In the genomic region with DNA sequence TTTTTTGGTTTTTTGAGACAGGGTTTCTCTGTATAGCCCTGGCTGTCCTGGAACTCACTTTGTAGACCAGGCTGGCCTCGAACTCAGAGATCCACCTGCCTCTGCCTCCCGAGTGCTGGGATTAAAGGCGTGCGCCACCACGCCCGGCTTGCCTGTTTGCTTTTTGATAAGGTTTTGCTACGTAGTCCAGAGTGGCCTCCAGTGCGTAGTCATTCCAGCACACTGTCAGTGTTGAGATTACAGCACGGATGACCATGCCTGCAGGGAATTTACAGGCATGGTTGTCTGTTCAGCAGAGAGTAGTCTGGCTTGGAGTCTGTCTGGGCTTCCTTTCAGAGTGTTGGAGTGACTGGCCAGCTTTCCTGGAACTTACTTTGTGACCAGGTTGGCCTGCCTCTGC, we compare ENCODE assay signal across 26 mouse cellular contexts. TPM values are rescaled to one million over a fixed set of nuclear protein-coding genes. Genes with fewer than 3 reads are reported as not detected.
"Had no signal": no experiment of that assay in that cellular context is flagged by ENCODE, and none has a peak within 500 bp of the region (broad histone marks: within the 10 kb centered on the region; RNA-seq: fewer than 3 reads in every experiment).

No protein-coding gene starts in this region.

RNA-seq across cellular contexts. Expression of gene Gm5129, which starts 44.0 kb away (rescaled TPM):
- total RNA-seq: gastrocnemius, adult 8-10 months; gastrocnemius, postnatal 14 days; gastrocnemius, postnatal 36 days; heart, adult 2 months; heart, postnatal 10 days; heart, postnatal 25 days; heart, postnatal 4 days; layer of hippocampus, adult 2 months; layer of hippocampus, postnatal 10 days; layer of hippocampus, postnatal 25 days; left cerebral cortex, postnatal 14 days; left cerebral cortex, postnatal 36 days; liver, adult 2 months had no signal
- polyA plus RNA-seq: heart, adult 2 months; heart, embryonic 11.5 days; heart, embryonic 13.5 days; heart, embryonic 15.5 days; hindbrain, embryonic 10.5 days; hindbrain, embryonic 12.5 days; hindbrain, embryonic 14.5 days; hindbrain, embryonic 16.5 days; inflammation-experienced regulatory T-cells, adult 6 months; intestine, embryonic 15.5 days; intestine, postnatal 0 days; kidney, embryonic 14.5 days; kidney, embryonic 16.5 days; limb, embryonic 12.5 days; liver, adult 2 months had no signal
